Mouse (Mus musculus) CH12.LX (cell line): ENCODE results near the gene St8sia4.

Experiments
- CTCF ChIP-seq, 2 experiments: IDR thresholded peaks in 1 of 2; conservative IDR thresholded peaks in 1 of 2; 2 replicates each; pipeline ENCODE4 v1.5.1; 2011 to 2012; ENCODE audit warnings: low read depth in 2 of 2, low read length in 2 of 2, improper control_type of control experiment in 1 of 2, inconsistent platforms in 1 of 2, mild to moderate bottlenecking in 1 of 2, moderate library complexity in 1 of 2
- EP300 ChIP-seq: IDR thresholded peaks from 2 replicates; pipeline ENCODE4 v1.6.1; 2011; ENCODE audit warnings: low read length, improper control_type of control experiment
- IRF4 ChIP-seq: IDR thresholded peaks from 2 replicates; pipeline ENCODE4 v1.6.1; 2014; ENCODE audit warnings: low read depth, mild to moderate bottlenecking, inconsistent platforms, low read length, improper control_type of control experiment
- JUN ChIP-seq: IDR thresholded peaks from 2 replicates; pipeline ENCODE4 v1.6.1; 2011; ENCODE audit warnings: low read depth, mild to moderate bottlenecking, low read length, improper control_type of control experiment, moderate library complexity; ENCODE audit not compliant: insufficient read depth
- MAFK ChIP-seq: IDR thresholded peaks from 2 replicates; pipeline ENCODE4 v1.6.1; 2011; ENCODE audit warnings: low read length, improper control_type of control experiment; ENCODE audit not compliant: insufficient replicate concordance
- MAX ChIP-seq: IDR thresholded peaks from 2 replicates; pipeline ENCODE4 v1.6.1; 2011; ENCODE audit warnings: low read length, improper control_type of control experiment
- MAZ ChIP-seq: IDR thresholded peaks from 2 replicates; pipeline ENCODE4 v1.6.1; 2012; ENCODE audit warnings: low read depth, mild to moderate bottlenecking, inconsistent platforms, low read length, improper control_type of control experiment, moderate library complexity
- POLR2A ChIP-seq: IDR thresholded peaks from 2 replicates; pipeline ENCODE4 v1.6.1; 2011; ENCODE audit warnings: low read depth, mild to moderate bottlenecking, improper control_type of control experiment, low read length
- RAD21 ChIP-seq: IDR thresholded peaks from 2 replicates; pipeline ENCODE4 v1.6.1; 2011; ENCODE audit warnings: low read depth, mild to moderate bottlenecking, low read length, improper control_type of control experiment, moderate library complexity
- SMC3 ChIP-seq: IDR thresholded peaks from 2 replicates; pipeline ENCODE4 v1.6.1; 2011; ENCODE audit warnings: low read depth, low read length, improper control_type of control experiment
- TBP ChIP-seq: conservative IDR thresholded peaks from 2 replicates; pipeline ENCODE4 v1.6.1; 2011; ENCODE audit warnings: low read depth, low read length, improper control_type of control experiment
- TCF12 ChIP-seq: IDR thresholded peaks from 2 replicates; pipeline ENCODE4 v1.6.1; 2014; ENCODE audit warnings: low read depth, mild to moderate bottlenecking, inconsistent platforms, low read length, improper control_type of control experiment
- ZKSCAN1 ChIP-seq: IDR thresholded peaks from 2 replicates; pipeline ENCODE4 v1.6.1; 2012; ENCODE audit warnings: low read depth, inconsistent platforms, low read length, improper control_type of control experiment, borderline replicate concordance
- ZMIZ1 ChIP-seq: IDR thresholded peaks from 2 replicates; pipeline ENCODE4 v1.6.1; 2012; ENCODE audit warnings: low read depth, mild to moderate bottlenecking, inconsistent platforms, low read length, improper control_type of control experiment

DNA sequence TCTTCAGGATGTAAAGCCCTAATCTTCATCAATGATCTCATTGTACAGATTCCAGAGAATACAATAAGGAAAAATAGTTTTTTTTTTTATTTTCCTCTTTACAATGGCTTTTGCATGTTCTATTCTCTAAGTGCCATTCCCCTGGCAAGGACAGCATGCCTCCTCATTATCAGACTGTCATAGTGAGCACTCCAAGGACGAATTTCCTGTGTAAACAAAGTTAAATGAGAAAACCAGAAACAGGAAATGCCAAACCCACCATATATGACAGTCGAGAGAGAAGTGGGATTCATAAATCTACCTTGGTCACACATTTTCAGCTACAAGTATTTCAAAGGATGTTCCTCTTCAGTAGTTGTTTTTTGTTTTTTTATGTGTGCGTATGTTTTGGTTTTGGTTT, 49.2 kb downstream of the St8sia4 start:
- TF ChIP-seq CTCF (conservative IDR thresholded peaks at IDR 0.05 in 1 of 2, IDR thresholded peaks at IDR 0.05 in 1 of 2; ENCODE audit: low read depth in 2 of 2, low read length in 2 of 2) (no peak), EP300 (no peak), SMC3 (no peak), POLR2A (no peak), RAD21 (no peak), MAZ (no peak), TBP (no peak), JUN (no peak), MAX (no peak), MAFK (no peak), ZKSCAN1 (no peak), ZMIZ1 (no peak), TCF12 (no peak), IRF4 (no peak)
